Mouse (Mus musculus) heart, postnatal 0 days (tissue): ENCODE measurements at regions not wholly inside any gene's neighbourhood (a gene's known extent, or its start where the extent isn't known, plus 50 kb on each side); places are given as distances from the start of the nearest gene placed in this dataset.

Experiments used
- CTCF ChIP-seq: IDR thresholded peaks from 2 replicates; pipeline ENCODE4 v1.5.1; 2016; ENCODE audit warnings: antibody characterized with exemption, control low read depth, low read depth
- EP300 ChIP-seq: IDR thresholded peaks from 2 replicates; pipeline ENCODE4 v1.6.1; 2016; ENCODE audit warnings: antibody characterized with exemption, low read depth

- TF ChIP-seq CTCF (no peak), EP300 (no peak)
Observed at GRCm38 (mm10) chr3:34757130-34757529, 106.9 kb downstream of the Sox2 start.
